In the genomic region with DNA sequence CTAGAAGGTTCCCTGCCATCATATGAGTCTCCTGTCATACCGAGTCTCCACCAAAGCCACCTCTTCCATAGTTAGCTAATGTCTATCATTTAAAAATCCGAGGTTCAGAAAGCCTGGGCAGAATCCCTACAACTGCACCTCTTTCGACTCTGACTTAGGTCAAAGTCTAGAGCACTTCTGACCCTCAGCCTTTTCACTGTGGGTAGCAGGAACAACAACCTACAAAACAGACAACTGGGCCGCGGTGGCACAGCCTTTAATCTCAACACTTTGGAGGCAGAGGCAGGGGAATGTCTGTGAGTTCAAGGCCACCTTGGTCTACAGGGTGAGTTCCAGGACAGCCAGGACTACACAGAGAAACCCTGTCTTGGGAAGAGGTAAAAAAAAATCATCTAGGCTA, we compare ENCODE assay signal across 20 mouse cellular contexts. TPM values are rescaled to one million over a fixed set of nuclear protein-coding genes. Genes with fewer than 3 reads are reported as not detected.
A peak's percentile ranks its signal among the peaks of the same experiment; 100 is the strongest.
DNase-seq lines count a peak whose midpoint lies in the region; ATAC-seq lines count a peak whose summit lies in the region.
"Had no signal": no experiment of that assay in that cellular context is flagged by ENCODE, and none has a peak within 500 bp of the region (broad histone marks: within the 10 kb centered on the region; RNA-seq: fewer than 3 reads in every experiment).

No protein-coding gene starts in this region.

- H3K4me3 ChIP-seq in megakaryocyte, embryonic 14.5 days (replicated peaks) = peak overlapping the region; percentile 98
- H3K4me3 ChIP-seq in liver, embryonic 13.5 days (replicated peaks) = peak overlapping the region; percentile 13; the same call in 1 of the 2 replicates
- H3K4me3 ChIP-seq: embryonic facial prominence, embryonic 12.5 days; forebrain, embryonic 12.5 days; heart, embryonic 15.5 days; hindbrain, embryonic 13.5 days; limb, embryonic 13.5 days; midbrain, embryonic 15.5 days; myocyte had no signal

- DNase-seq in kidney, postnatal 14 days = peak; percentile 41
- DNase-seq in liver, embryonic 13.5 days = no peak
- no peak for DNase-seq in gastrocnemius, adult 8-10 months (ENCODE audit: low spot score in 2 of 2)
- DNase-seq in ovary, postnatal 14 days (ENCODE audit: low spot score) = no peak
- DNase-seq: adrenal gland, postnatal 10 days; cerebellum, adult 2 months; cerebellum, postnatal 25 days; heart, postnatal 36 days; lung, embryonic 14.5 days had no signal

- peak overlapping the region; percentile 94 for H3K9ac ChIP-seq in liver, embryonic 13.5 days
- H3K9ac ChIP-seq: embryonic facial prominence, embryonic 12.5 days; forebrain, embryonic 12.5 days; heart, embryonic 15.5 days; hindbrain, embryonic 13.5 days; limb, embryonic 13.5 days; lung, embryonic 14.5 days; midbrain, embryonic 15.5 days had no signal

- 64% methylated on average over 5 of the region's 5 CpGs for WGBS in liver, embryonic 13.5 days (ENCODE audit: insufficient replicate concordance)

- H3K4me1 ChIP-seq in megakaryocyte, embryonic 14.5 days = peaks cover 76% of the 10 kb centered on the region
- peaks cover 44% of the 10 kb centered on the region for H3K4me1 ChIP-seq in liver, embryonic 13.5 days (replicated peaks)

- no peak for ATAC-seq in megakaryocyte, adult 5-6 weeks (ENCODE audit: poor library complexity, severe bottlenecking)
- ATAC-seq in liver, embryonic 13.5 days (ENCODE audit: low read depth) = no peak
- no peak for ATAC-seq in frontal cortex, adult (ENCODE audit: low TSS enrichment)
- ATAC-seq: midbrain, embryonic 15.5 days had no signal

- peak overlapping the region; percentile 76 for H3K4me2 ChIP-seq in liver, embryonic 13.5 days
- H3K4me2 ChIP-seq: embryonic facial prominence, embryonic 12.5 days; forebrain, embryonic 12.5 days; heart, embryonic 15.5 days; hindbrain, embryonic 13.5 days; limb, embryonic 13.5 days; lung, embryonic 14.5 days; midbrain, embryonic 15.5 days had no signal

- H3K27ac ChIP-seq in liver, embryonic 13.5 days = peak overlapping the region; percentile 21; the same call in 1 of the 2 replicates
- H3K27ac ChIP-seq: embryonic facial prominence, embryonic 12.5 days; forebrain, embryonic 12.5 days; heart, embryonic 15.5 days; hindbrain, embryonic 13.5 days; kidney, postnatal 0 days; limb, embryonic 13.5 days; midbrain, embryonic 15.5 days had no signal

- no peaks in the 10 kb centered on the region for H3K9me3 ChIP-seq in megakaryocyte, embryonic 14.5 days
- no peaks in the 10 kb centered on the region for H3K9me3 ChIP-seq in liver, embryonic 13.5 days (replicated peaks)
- H3K9me3 ChIP-seq: embryonic facial prominence, embryonic 12.5 days; forebrain, embryonic 12.5 days; heart, embryonic 15.5 days; hindbrain, embryonic 13.5 days; limb, embryonic 13.5 days; midbrain, embryonic 15.5 days had no signal

- H3K27me3 ChIP-seq in megakaryocyte, embryonic 14.5 days (replicated peaks) = no peaks in the 10 kb centered on the region
- H3K27me3 ChIP-seq in liver, embryonic 13.5 days = no peaks in the 10 kb centered on the region
- H3K27me3 ChIP-seq: heart, embryonic 15.5 days; midbrain, embryonic 15.5 days had no signal

- peaks cover 46% of the 10 kb centered on the region for H3K36me3 ChIP-seq in megakaryocyte, embryonic 14.5 days (replicated peaks; ENCODE audit: low read length)
- no peaks in the 10 kb centered on the region for H3K36me3 ChIP-seq in liver, embryonic 13.5 days
- H3K36me3 ChIP-seq: embryonic facial prominence, embryonic 12.5 days; forebrain, embryonic 12.5 days; heart, embryonic 15.5 days; hindbrain, embryonic 13.5 days; limb, embryonic 13.5 days; midbrain, embryonic 15.5 days had no signal

RNA-seq across cellular contexts. Expression of a gene that starts 3.1 kb away (rescaled TPM):
- polyA plus RNA-seq in megakaryocyte, embryonic 14.5 days (2012; ENCODE audit: insufficient read depth, low replicate concordance) = 0.82 and 1.8 TPM in 2 replicates
- total RNA-seq in megakaryocyte, adult 5-6 weeks (2015) = 18.9 and 19.9 TPM in 2 replicates
- total RNA-seq in megakaryocyte, adult 5-6 weeks (2017) = 8.2 and 10.0 TPM in 2 replicates
- 2.5 and 2.6 TPM in 2 replicates for polyA plus RNA-seq in liver, embryonic 13.5 days (2015; fragmentation: Nextera tagmentation; extraction: Ambion mirVana)
- total RNA-seq in gastrocnemius, adult 8-10 months (2022) = 1 to 10 TPM; 5.8 to 7.7 (median 6.6) TPM
